Mouse (Mus musculus) forebrain, embryonic 11.5 days (tissue): ENCODE measurements at regions not wholly inside any gene's neighbourhood (a gene's known extent, or its start where the extent isn't known, plus 50 kb on each side); places are given as distances from the start of the nearest gene placed in this dataset.

Experiments used
- ATAC-seq: fragments of 200-750 bp; cut with Nextera tagmentation; replicated peaks from 2 replicates; pipeline ENCODE4 v1.8.0; 2017; ENCODE audit warnings: moderate TSS enrichment; ENCODE audit not compliant: low FRiP score
- DNase-seq: peaks from one replicate; pipeline ENCODE4 v3.0.0-alpha.2; 2017; ENCODE audit warnings: low spot score
- H3K27ac ChIP-seq: fragments of 300-500 bp; sonication (generic); 2 replicates; pipeline ENCODE4 v1.5.1; 2014; ENCODE audit warnings: low read depth, low read length
- H3K27me3 ChIP-seq: fragments of 300-500 bp; sonication (generic); 2 replicates; pipeline ENCODE4 v1.6.1; 2014; ENCODE audit warnings: mild to moderate bottlenecking, low read length, mixed read lengths; ENCODE audit not compliant: control insufficient read depth, insufficient read depth
- H3K36me3 ChIP-seq: fragments of 300-500 bp; sonication (generic); 2 replicates; pipeline ENCODE4 v1.6.1; 2014; ENCODE audit warnings: mild to moderate bottlenecking, low read length, moderate library complexity, mixed read lengths; ENCODE audit not compliant: control insufficient read depth, insufficient read depth
- H3K4me1 ChIP-seq: fragments of 300-500 bp; sonication (generic); replicated peaks from 2 replicates; pipeline ENCODE4 v1.6.1; 2014; ENCODE audit warnings: low read length, mixed read lengths; ENCODE audit not compliant: control insufficient read depth, insufficient read depth
- H3K4me2 ChIP-seq: fragments of 300-500 bp; sonication (generic); 2 replicates; pipeline ENCODE4 v1.6.1; 2014; ENCODE audit warnings: low read depth, mild to moderate bottlenecking, low read length, moderate library complexity, mixed read lengths; ENCODE audit not compliant: severe bottlenecking
- H3K4me3 ChIP-seq: fragments of 300-500 bp; sonication (generic); 2 replicates; pipeline ENCODE4 v1.5.1; 2014; ENCODE audit warnings: low read depth, low read length
- H3K9ac ChIP-seq: fragments of 300-500 bp; sonication (generic); 2 replicates; pipeline ENCODE4 v1.6.1; 2014; ENCODE audit warnings: low read length
- H3K9me3 ChIP-seq: fragments of 300-500 bp; sonication (generic); 2 replicates; pipeline ENCODE4 v1.6.1; 2016; ENCODE audit warnings: low read length, mixed read lengths; ENCODE audit not compliant: control insufficient read depth
- WGBS: fragments of 180-500 bp; shearing (Covaris S2); extraction: QIAGEN DNeasy Blood & Tissue Kit; methylation state at CpG from one replicate; pipeline ENCODE4 v1.1.7; 2014; 5-methylcytosine and 5-hydroxymethylcytosine counted together

DNA sequence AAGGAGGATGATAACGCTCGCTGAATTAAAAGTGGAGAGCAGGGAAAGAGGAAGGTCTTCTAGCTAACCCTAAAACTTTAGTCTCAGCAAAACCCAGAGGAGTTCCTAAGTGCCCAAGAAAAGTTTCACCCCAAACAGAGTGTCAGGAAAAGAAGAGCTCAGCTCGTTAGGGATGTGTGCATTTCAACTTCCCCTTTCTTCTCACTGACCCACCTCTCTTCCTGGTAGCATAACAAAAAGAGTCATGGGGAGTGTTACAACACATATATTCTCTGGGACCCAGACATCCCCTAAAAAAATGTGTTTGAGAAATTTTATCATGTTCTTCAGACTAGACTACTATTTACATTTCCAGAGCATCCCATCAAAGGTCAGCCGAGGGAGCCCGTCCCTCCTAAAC is 432.6 kb downstream of the Mctp2 start:
- Histone ChIP-seq H3K4me1 (no peaks in the 10 kb centered on the region), H3K9ac (no peak overlapping the region), H3K9me3 (no peaks in the 10 kb centered on the region), H3K4me3 (no peak overlapping the region), H3K27me3 (no peaks in the 10 kb centered on the region), H3K27ac (no peak overlapping the region), H3K4me2 (no peak overlapping the region), H3K36me3 (no peaks in the 10 kb centered on the region)
- no peak for DNase-seq
- no peak for ATAC-seq
- WGBS: 81% methylated on average over 5 of the region's 5 CpGs

DNA sequence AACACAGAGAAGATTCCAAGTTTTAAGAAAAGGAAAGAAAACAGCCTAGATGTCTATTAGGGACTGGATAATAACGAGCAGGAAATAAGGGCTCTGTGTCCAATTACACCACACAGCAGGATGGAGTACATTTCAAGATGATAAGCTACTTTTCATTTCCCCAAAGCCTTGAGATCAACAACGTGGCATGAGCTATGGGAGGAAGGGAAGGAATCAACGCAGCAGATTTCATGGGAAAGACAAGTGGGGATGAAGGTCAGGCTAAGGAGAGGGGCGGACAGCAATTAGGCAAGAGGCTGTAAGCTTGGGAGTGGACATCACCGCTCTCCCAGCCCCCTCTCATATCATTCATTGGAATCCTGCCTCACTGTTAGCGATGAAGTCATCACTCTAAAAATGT is 433.5 kb downstream of the Mctp2 start:
- ATAC-seq (no peak), DNase-seq (no peak)
- Histone ChIP-seq H3K4me3 (no peak overlapping the region), H3K4me2 (no peak overlapping the region), H3K27me3 (no peaks in the 10 kb centered on the region), H3K9ac (no peak overlapping the region), H3K9me3 (no peaks in the 10 kb centered on the region), H3K4me1 (no peaks in the 10 kb centered on the region), H3K36me3 (no peaks in the 10 kb centered on the region), H3K27ac (no peak overlapping the region)
- 79% methylated on average over 6 of the region's 6 CpGs for WGBS

DNA sequence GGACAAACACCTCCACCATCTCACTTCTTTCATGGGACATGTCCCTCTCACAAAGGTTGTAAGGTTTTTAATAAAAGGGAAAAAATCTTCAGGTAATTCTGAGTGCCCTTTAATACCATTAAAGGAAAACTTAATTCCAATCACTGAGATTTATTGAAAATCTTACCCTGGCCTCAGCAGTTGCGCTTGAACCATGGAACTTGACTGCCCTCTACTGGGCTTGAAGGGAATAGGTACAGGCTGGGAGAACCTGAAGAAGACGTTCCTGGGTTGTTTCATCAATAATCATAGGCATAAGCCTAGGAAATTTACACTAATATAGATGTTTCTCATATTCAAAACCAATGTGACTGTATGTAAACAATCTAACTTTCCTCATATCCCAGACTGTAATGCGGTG is 439.3 kb downstream of the Mctp2 start:
- Histone ChIP-seq H3K9ac (no peak overlapping the region), H3K4me1 (peaks cover 3% of the 10 kb centered on the region; the same call in 1 of the 2 replicates), H3K27me3 (no peaks in the 10 kb centered on the region; the same call in 1 of the 2 replicates), H3K9me3 (no peaks in the 10 kb centered on the region), H3K36me3 (no peaks in the 10 kb centered on the region), H3K4me2 (no peak overlapping the region), H3K4me3 (no peak overlapping the region), H3K27ac (no peak overlapping the region)
- WGBS: 23% methylated on average over 3 of the region's 3 CpGs
- ATAC-seq (peak; percentile 49; the same call in 1 of the 2 replicates), DNase-seq (peak; percentile 68)

DNA sequence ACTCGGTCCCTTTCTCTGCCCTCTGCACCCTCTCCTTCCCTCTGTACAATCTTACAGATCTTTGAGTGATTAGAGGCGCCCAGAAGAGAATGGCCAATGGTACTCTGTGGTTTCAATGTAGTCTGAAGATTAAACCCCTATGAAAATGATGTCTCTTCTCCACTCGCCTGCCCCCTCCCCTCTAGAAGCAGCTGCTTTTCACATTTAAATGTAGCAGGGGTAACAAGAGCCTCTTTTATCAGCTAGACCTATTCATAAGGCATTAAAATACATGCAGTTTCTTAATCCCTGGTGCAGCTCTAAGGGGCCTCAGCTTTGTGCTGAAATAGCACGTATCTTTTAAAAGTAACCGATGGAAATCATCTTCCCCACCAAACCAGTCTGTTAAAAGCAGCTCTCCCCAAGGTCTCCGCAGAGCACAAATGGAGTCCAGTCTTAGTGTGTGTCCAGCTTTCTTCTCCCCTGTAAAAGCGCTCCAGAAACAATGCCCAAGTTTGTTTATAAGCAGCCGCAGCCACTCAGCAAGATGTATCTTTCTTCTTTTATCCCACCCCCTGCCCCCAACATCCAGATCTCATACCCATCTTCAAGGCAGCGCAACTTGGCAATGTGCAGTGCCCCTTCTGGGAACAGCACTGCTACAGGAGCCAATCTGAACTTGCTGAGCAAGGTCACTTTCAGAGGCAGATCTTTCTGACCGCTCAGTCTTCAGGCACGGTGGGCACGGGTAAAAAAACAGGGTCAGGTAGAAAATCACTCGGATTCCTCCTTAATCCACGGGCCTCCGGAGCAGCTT is 440.8 kb downstream of the Mctp2 start:
- peak overlapping the region; percentile 40 for H3K4me2 ChIP-seq
- no peak for DNase-seq

DNA sequence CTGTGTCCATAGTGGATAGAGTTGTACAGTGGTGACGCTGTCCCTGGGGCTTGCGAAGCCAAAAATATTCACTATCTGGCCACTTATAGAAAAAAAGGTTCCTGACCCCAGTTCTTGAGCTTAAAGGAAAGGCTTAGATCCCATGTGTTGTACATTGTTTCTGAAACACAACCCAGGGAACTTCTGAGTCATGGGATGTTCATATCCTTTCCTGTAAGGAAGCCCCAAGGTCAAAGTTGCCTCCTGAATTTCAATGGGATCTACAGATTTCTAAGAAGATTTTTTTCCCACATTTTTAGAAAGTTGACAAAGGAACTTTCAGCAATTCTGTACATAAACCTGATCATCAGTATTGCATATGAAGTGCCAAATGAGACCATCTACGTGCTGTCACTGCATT is 453.5 kb downstream of the Mctp2 start:
- H3K36me3 ChIP-seq: no peaks in the 10 kb centered on the region
- H3K4me3 ChIP-seq: no peak overlapping the region
- no peaks in the 10 kb centered on the region for H3K9me3 ChIP-seq
- no peak overlapping the region for H3K27ac ChIP-seq
- no peaks in the 10 kb centered on the region for H3K4me1 ChIP-seq
- no peak overlapping the region for H3K9ac ChIP-seq
- no peak overlapping the region for H3K4me2 ChIP-seq
- H3K27me3 ChIP-seq: no peaks in the 10 kb centered on the region
- DNase-seq (no peak), ATAC-seq (no peak)
- 85% methylated on average over 3 of the region's 3 CpGs for whole genome bisulfite sequencing

More for the DNA sequence above, 440.8 kb downstream of the Mctp2 start:
- Histone ChIP-seq H3K4me3 (no peak overlapping the region), H3K9me3 (no peaks in the 10 kb centered on the region), H3K4me1 (peaks cover 3% of the 10 kb centered on the region; the same call in 1 of the 2 replicates), H3K36me3 (no peaks in the 10 kb centered on the region), H3K27me3 (no peaks in the 10 kb centered on the region; the same call in 1 of the 2 replicates), H3K9ac (no peak overlapping the region), H3K27ac (peak overlapping the region; percentile 65; the same call in 1 of the 2 replicates)
- 14% methylated on average over 15 of the region's 15 CpGs for WGBS
- peak; percentile 70 for ATAC-seq

DNA sequence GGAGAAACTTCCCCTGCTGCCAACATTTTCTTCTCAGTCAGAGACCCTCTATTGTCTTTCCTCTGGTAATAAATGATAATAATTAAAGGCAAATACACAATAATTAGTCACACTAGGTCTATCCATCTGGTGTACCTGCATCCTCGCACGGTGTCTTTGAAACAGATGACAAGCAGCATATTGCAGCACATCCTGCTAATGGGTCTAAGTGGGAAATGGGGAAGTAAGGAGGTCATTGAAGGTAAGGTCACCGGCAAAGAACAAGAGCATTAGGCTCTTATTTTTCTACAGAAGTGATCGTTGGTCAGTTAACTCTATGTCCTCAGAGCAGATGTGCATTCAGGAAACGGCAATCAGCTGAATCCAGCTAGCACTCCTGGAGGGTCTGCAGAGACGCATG is 457.2 kb downstream of the Mctp2 start:
- Histone ChIP-seq H3K27ac (no peak overlapping the region), H3K27me3 (no peaks in the 10 kb centered on the region), H3K9me3 (no peaks in the 10 kb centered on the region), H3K4me1 (no peaks in the 10 kb centered on the region), H3K4me3 (no peak overlapping the region), H3K9ac (no peak overlapping the region), H3K4me2 (no peak overlapping the region), H3K36me3 (no peaks in the 10 kb centered on the region)
- ATAC-seq: no peak
- no peak for DNase-seq
- WGBS: 82% methylated on average over 6 of the region's 6 CpGs

DNA sequence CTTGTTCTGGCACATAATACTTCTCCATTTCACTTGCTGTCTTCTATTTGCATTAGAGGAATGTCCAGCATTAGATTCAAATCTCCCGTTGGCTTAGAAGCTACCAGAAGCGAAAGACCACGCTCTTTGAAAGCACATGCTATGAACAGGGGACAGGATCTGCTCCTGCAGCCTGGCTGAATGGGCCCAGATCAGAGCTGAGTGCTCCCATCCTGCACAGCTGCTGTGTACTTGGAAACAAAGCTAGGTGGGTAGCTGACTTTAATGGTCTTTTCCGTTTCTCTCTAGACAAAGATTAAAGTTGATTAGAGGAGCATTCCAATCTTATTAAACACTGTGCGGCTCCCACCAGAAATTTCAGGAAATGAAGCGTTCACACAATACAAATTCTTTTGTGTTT is 468.6 kb downstream of the Mctp2 start:
- no peak overlapping the region for H3K9ac ChIP-seq
- no peak overlapping the region for H3K27ac ChIP-seq
- no peaks in the 10 kb centered on the region for H3K9me3 ChIP-seq
- 70% methylated on average over 6 of the region's 6 CpGs for WGBS
- ATAC-seq (no peak), DNase-seq (no peak)
- H3K4me2 ChIP-seq: no peak overlapping the region
- H3K4me1 ChIP-seq: no peaks in the 10 kb centered on the region
- no peaks in the 10 kb centered on the region for H3K27me3 ChIP-seq
- no peak overlapping the region for H3K4me3 ChIP-seq
- no peaks in the 10 kb centered on the region for H3K36me3 ChIP-seq

DNA sequence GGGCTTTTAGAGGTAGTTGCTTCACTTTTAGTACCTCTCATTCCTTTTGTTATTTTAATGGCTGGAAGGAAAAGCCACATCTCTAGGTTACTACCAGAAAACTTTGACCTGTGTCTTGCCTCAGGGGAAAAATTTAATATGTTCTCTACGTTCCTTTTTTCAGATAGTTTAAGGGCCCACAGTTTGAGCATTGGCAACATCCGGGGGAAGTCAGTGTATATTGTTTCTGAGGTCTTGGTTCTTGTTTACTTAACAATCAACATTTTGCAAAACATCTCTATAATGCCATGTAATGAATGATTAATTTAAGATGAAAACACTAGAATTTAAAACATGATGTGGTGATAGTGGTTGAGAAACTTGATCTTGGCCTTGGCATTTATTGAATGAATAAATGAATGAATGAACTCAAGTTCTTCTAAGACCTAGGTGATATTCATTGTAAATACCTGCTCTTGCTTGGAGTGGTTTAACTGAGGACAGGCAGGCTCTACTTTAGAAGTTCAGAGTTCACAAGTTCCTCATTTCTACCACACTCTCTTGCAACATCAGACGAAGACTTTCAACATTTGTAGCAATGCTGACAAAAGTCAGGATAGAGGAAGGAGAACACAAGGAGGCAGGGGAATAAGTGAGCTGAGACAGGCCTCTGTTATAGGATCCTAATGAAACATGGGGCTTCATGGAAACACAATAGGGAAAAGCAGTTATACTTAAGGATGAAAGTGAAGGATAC is 474.4 kb downstream of the Mctp2 start:
- Histone ChIP-seq H3K4me1 (no peaks in the 10 kb centered on the region), H3K36me3 (no peaks in the 10 kb centered on the region), H3K27ac (no peak overlapping the region), H3K9me3 (no peaks in the 10 kb centered on the region), H3K9ac (no peak overlapping the region), H3K27me3 (no peaks in the 10 kb centered on the region), H3K4me3 (no peak overlapping the region), H3K4me2 (no peak overlapping the region)
- DNase-seq (no peak), ATAC-seq (no peak)
- 88% methylated on average over 3 of the region's 3 CpGs for WGBS
